Mouse (Mus musculus): ENCODE measurements around the gene Txnrd1. TPM values are rescaled to one million over a fixed set of nuclear protein-coding genes. Genes with fewer than 3 reads are reported as not detected.

The Txnrd1 gene
- polyA plus RNA-seq, 1 experiment from 2014 or later, result 124 TPM

DNA sequence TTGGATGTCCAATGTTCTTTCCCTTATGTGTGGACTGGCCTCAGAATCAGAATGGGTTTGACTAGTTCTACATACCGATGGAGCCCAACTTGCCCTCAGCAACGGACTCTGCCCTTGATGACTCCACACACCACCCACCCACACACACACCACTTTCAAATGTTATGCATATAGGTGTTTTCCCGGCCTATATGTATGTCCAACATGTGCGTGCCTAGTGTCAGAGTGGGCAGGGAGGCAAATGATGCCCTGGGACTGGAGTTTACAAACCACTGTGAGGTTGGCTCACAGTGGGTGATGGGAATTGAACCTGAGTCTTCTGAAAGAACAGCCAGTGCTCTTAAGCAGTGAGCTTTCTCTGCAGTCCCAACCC lies 36.6 kb upstream of the Txnrd1 start:
- 86% methylated on average over 4 of the region's 4 CpGs for WGBS
- ATAC-seq (replicated peaks; ENCODE audit: low FRiP score, low TSS enrichment, low read depth) (no peak), DNase-seq (ENCODE audit: low spot score) (no peak)
- no peak overlapping the region for H3K4me2 ChIP-seq (ENCODE audit: low read length)
- H3K36me3 ChIP-seq (ENCODE audit: control insufficient read depth, insufficient read depth, low read length), result no peaks in the 10 kb centered on the region
- no peaks in the 10 kb centered on the region for H3K9me3 ChIP-seq (ENCODE audit: control insufficient read depth, low read length)
- H3K27ac ChIP-seq (ENCODE audit: low read depth), result no peak overlapping the region
- no peak overlapping the region for H3K4me3 ChIP-seq (ENCODE audit: low read depth, low read length)
- H3K4me1 ChIP-seq (replicated peaks; ENCODE audit: control insufficient read depth, insufficient read depth, low read length), result 0 out of 2 replicates have a peak, but pooled peaks cover 10% of the 10 kb centered on the region
- no peak overlapping the region for H3K9ac ChIP-seq (ENCODE audit: low read length)
- H3K27me3 ChIP-seq (replicated peaks; ENCODE audit: control insufficient read depth, insufficient read depth, low read length), result no peaks in the 10 kb centered on the region

DNA sequence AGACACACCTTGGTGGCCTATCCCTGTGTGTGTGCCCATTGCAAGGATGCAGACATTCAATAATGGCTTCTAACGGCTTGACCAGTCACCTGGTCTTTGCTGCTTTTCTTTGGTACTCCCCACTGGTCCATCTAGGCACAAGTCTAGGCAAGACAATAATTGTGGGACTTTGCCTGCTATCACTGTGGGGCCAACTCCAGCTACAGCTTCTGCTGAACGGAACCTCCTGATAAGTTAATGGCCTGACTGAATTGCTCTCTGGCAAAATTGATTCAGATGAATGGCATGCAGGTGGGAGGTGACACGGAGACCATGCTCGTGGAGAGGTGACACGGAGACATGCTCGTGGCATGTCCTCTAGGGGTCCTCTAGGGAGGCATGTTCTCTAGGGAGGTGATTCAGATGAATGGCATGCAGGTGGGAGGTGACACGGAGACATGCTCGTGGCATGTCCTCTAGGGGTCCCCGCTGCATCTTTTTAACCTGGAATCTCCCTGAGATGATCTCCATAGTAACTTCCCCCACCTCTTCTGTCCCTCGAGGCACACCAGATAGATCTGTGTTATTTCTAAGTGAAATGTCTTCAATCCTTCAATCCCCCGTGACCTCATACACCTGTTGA lies 35.3 kb upstream of the Txnrd1 start:
- Histone ChIP-seq H3K4me2 (ENCODE audit: low read length) (no peak overlapping the region), H3K9me3 (ENCODE audit: control insufficient read depth, low read length) (no peaks in the 10 kb centered on the region), H3K27me3 (replicated peaks; ENCODE audit: control insufficient read depth, insufficient read depth, low read length) (no peaks in the 10 kb centered on the region), H3K27ac (ENCODE audit: low read depth) (no peak overlapping the region), H3K36me3 (ENCODE audit: control insufficient read depth, insufficient read depth, low read length) (no peaks in the 10 kb centered on the region), H3K9ac (ENCODE audit: low read length) (no peak overlapping the region), H3K4me3 (ENCODE audit: low read depth, low read length) (no peak overlapping the region), H3K4me1 (replicated peaks; ENCODE audit: control insufficient read depth, insufficient read depth, low read length) (0 out of 2 replicates have a peak, but pooled peaks cover 10% of the 10 kb centered on the region)
- DNase-seq (ENCODE audit: low spot score) (no peak), ATAC-seq (replicated peaks; ENCODE audit: low FRiP score, low TSS enrichment, low read depth) (no peak)
- WGBS, result 49% methylated on average over 11 of the region's 11 CpGs

DNA sequence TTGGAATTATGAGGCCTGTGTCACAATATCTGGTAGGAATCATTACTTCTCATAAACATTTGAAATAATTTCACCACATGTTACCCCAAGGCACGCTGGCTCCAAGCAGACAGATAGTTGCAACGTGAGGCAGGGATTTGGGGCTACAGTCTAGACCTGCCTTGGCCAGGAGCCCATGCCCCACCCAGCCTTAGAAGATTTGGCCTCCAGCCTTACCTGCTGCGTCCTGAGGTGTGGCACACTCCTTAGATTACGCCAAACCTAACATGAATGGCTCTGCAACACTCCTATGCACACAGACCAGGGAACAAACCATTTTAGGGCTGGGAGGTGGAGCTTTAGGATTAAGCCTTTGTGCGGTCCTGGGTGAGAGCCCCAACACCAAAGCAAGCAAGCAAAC lies 33.7 kb upstream of the Txnrd1 start:
- Histone ChIP-seq H3K27ac (ENCODE audit: low read depth) (no peak overlapping the region), H3K4me2 (ENCODE audit: low read length) (no peak overlapping the region), H3K4me1 (replicated peaks; ENCODE audit: control insufficient read depth, insufficient read depth, low read length) (0 out of 2 replicates have a peak, but pooled peaks cover 12% of the 10 kb centered on the region), H3K27me3 (replicated peaks; ENCODE audit: control insufficient read depth, insufficient read depth, low read length) (no peaks in the 10 kb centered on the region), H3K9ac (ENCODE audit: low read length) (no peak overlapping the region), H3K36me3 (ENCODE audit: control insufficient read depth, insufficient read depth, low read length) (no peaks in the 10 kb centered on the region), H3K4me3 (ENCODE audit: low read depth, low read length) (no peak overlapping the region), H3K9me3 (ENCODE audit: control insufficient read depth, low read length) (no peaks in the 10 kb centered on the region)
- DNase-seq (ENCODE audit: low spot score) (no peak), ATAC-seq (replicated peaks; ENCODE audit: low FRiP score, low TSS enrichment, low read depth) (no peak)
- 67% methylated on average over 5 of the region's 5 CpGs for WGBS

DNA sequence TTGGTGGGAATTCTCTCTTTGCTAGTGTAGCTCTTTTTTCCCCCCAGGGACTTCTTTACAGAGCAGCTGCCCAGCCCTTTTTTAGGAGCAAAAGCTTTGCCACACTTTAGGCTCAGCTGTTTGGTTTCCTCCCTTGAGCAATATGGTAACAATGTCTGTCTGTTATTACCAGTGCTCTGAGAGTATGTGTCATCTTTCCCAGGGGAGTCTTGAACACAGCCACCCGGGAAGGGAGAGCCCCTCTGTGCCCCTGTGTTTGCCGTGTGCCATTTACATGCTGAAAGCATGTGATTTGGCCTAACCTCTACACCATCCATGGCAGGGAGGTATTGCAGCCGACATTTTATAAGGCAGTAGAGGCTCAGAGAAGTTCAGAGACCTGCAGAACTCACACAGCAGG lies 29.4 kb upstream of the Txnrd1 start:
- no peaks in the 10 kb centered on the region for H3K36me3 ChIP-seq (ENCODE audit: control insufficient read depth, insufficient read depth, low read length)
- no peak overlapping the region for H3K9ac ChIP-seq (ENCODE audit: low read length)
- H3K4me2 ChIP-seq (ENCODE audit: low read length), result no peak overlapping the region
- DNase-seq (ENCODE audit: low spot score) (no peak), ATAC-seq (replicated peaks; ENCODE audit: low FRiP score, low TSS enrichment, low read depth) (no peak)
- no peak overlapping the region for H3K27ac ChIP-seq (ENCODE audit: low read depth)
- no peak overlapping the region for H3K4me3 ChIP-seq (ENCODE audit: low read depth, low read length)
- no peaks in the 10 kb centered on the region for H3K9me3 ChIP-seq (ENCODE audit: control insufficient read depth, low read length)
- H3K4me1 ChIP-seq (replicated peaks; ENCODE audit: control insufficient read depth, insufficient read depth, low read length), result 0 out of 2 replicates have a peak, but pooled peaks cover 4% of the 10 kb centered on the region
- 81% methylated on average over 3 of the region's 3 CpGs for WGBS
- H3K27me3 ChIP-seq (replicated peaks; ENCODE audit: control insufficient read depth, insufficient read depth, low read length), result no peaks in the 10 kb centered on the region

DNA sequence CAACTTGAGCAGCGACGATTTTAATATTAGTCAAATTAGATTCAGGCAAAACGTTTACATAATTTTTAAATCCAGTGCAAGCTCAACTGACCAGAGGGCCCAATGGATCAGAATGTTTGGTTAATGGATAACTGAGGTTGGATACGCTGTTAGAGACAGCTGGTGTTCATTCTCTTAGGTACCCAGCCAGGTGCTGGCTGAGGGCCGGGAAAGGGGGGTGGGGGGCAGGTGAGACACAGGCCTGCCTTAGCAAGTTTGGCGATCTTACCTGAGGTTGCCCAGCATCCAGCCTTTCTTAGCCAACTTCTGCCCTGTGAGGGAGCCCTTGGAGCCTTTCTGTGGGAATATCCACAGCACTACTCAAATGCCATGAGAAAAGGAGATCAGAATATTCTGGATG lies 28.6 kb upstream of the Txnrd1 start:
- no peak overlapping the region for H3K4me2 ChIP-seq (ENCODE audit: low read length)
- no peak overlapping the region for H3K9ac ChIP-seq (ENCODE audit: low read length)
- no peak overlapping the region for H3K27ac ChIP-seq (ENCODE audit: low read depth)
- H3K9me3 ChIP-seq (ENCODE audit: control insufficient read depth, low read length), result no peaks in the 10 kb centered on the region
- H3K4me3 ChIP-seq (ENCODE audit: low read depth, low read length), result no peak overlapping the region
- ATAC-seq (replicated peaks; ENCODE audit: low FRiP score, low TSS enrichment, low read depth) (0 out of 2 replicates have a peak, but pooled peaks have one; percentile 34), DNase-seq (ENCODE audit: low spot score) (no peak)
- no peaks in the 10 kb centered on the region for H3K36me3 ChIP-seq (ENCODE audit: control insufficient read depth, insufficient read depth, low read length)
- 76% methylated on average over 6 of the region's 6 CpGs for WGBS
- H3K4me1 ChIP-seq (replicated peaks; ENCODE audit: control insufficient read depth, insufficient read depth, low read length), result 0 out of 2 replicates have a peak, but pooled peaks cover 4% of the 10 kb centered on the region
- H3K27me3 ChIP-seq (replicated peaks; ENCODE audit: control insufficient read depth, insufficient read depth, low read length), result no peaks in the 10 kb centered on the region

DNA sequence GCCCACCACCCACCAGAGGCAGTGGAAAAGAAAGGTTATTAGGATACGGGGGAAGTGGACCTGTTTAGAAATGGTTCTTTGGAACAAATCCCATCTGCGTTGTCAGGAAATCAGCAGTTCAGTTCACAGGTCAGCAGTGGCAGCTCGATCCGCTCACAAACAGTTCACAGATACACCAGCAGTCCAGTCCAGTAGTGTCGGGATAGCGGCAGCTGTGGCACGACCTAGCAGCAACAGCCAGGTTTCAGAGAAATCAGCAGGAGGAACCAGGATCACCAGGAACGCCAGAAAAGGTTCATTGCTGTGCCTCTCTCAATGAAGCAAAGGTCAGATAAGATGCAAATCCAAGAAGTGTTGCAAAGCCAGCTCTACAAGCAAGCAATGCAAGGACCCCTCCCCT lies 27.3 kb upstream of the Txnrd1 start:
- ATAC-seq (replicated peaks; ENCODE audit: low FRiP score, low TSS enrichment, low read depth) (no peak), DNase-seq (ENCODE audit: low spot score) (no peak)
- no peaks in the 10 kb centered on the region for H3K9me3 ChIP-seq (ENCODE audit: control insufficient read depth, low read length)
- 56% methylated on average over 8 of the region's 8 CpGs for WGBS
- H3K27ac ChIP-seq (ENCODE audit: low read depth), result no peak overlapping the region
- H3K36me3 ChIP-seq (ENCODE audit: control insufficient read depth, insufficient read depth, low read length), result no peaks in the 10 kb centered on the region
- 0 out of 2 replicates have a peak, but pooled peaks cover 4% of the 10 kb centered on the region for H3K4me1 ChIP-seq (replicated peaks; ENCODE audit: control insufficient read depth, insufficient read depth, low read length)
- H3K4me3 ChIP-seq (ENCODE audit: low read depth, low read length), result no peak overlapping the region
- no peak overlapping the region for H3K9ac ChIP-seq (ENCODE audit: low read length)
- H3K27me3 ChIP-seq (replicated peaks; ENCODE audit: control insufficient read depth, insufficient read depth, low read length), result no peaks in the 10 kb centered on the region
- H3K4me2 ChIP-seq (ENCODE audit: low read length), result no peak overlapping the region

DNA sequence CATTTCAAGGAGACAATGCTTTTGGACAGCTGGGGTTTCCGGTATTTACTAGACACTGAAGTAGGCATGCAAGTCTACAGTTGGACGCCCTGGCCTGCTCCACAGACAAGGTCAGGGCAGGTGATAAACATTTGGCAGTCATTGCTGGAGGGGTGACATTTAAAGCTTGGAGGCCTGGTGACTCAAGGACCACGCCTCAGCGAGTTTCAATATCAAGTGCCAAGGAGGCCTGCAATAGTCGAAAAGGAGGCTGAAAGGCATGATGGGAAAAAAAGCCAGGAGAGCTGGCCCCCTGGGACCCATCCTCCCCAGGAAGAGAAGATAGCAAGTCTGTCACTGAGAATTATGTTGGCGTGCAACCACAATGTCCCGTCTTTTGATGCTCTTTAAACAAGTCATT lies 26.5 kb upstream of the Txnrd1 start:
- H3K4me1 ChIP-seq (replicated peaks; ENCODE audit: control insufficient read depth, insufficient read depth, low read length), result 0 out of 2 replicates have a peak, but pooled peaks cover 4% of the 10 kb centered on the region
- H3K27ac ChIP-seq (ENCODE audit: low read depth), result no peak overlapping the region
- no peak for DNase-seq (ENCODE audit: low spot score)
- no peaks in the 10 kb centered on the region for H3K27me3 ChIP-seq (replicated peaks; ENCODE audit: control insufficient read depth, insufficient read depth, low read length)
- no peaks in the 10 kb centered on the region for H3K9me3 ChIP-seq (ENCODE audit: control insufficient read depth, low read length)
- no peak overlapping the region for H3K9ac ChIP-seq (ENCODE audit: low read length)
- H3K4me2 ChIP-seq (ENCODE audit: low read length), result no peak overlapping the region
- WGBS, result 64% methylated on average over 7 of the region's 7 CpGs
- no peak for ATAC-seq (replicated peaks; ENCODE audit: low FRiP score, low TSS enrichment, low read depth)
- H3K36me3 ChIP-seq (ENCODE audit: control insufficient read depth, insufficient read depth, low read length), result no peaks in the 10 kb centered on the region
- H3K4me3 ChIP-seq (ENCODE audit: low read depth, low read length), result no peak overlapping the region

DNA sequence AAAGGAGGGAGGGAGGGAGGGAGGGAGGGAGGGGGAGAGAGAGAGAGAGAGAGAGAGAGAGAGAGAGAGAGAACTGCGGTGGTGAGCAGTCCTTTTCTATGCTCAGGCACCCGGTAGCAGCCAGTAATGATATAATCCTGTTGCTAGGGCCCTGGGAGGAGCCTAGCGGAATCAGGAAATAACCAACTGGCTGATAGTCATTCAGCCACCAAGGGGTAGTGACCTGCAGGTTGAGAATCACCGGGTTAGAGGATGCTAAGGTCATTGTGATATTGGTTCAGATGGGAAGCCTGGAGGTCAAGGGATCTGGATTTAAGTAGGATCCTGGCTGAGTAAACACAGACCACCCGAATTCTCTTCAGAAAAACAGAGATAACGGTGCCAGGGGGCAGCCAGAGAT lies 25.6 kb upstream of the Txnrd1 start:
- H3K36me3 ChIP-seq (ENCODE audit: control insufficient read depth, insufficient read depth, low read length), result no peaks in the 10 kb centered on the region
- no peak overlapping the region for H3K4me3 ChIP-seq (ENCODE audit: low read depth, low read length)
- no peak overlapping the region for H3K9ac ChIP-seq (ENCODE audit: low read length)
- 29% methylated on average over 6 of the region's 6 CpGs for WGBS
- 0 out of 2 replicates have a peak, but pooled peaks cover 4% of the 10 kb centered on the region for H3K4me1 ChIP-seq (replicated peaks; ENCODE audit: control insufficient read depth, insufficient read depth, low read length)
- no peaks in the 10 kb centered on the region for H3K27me3 ChIP-seq (replicated peaks; ENCODE audit: control insufficient read depth, insufficient read depth, low read length)
- no peak for DNase-seq (ENCODE audit: low spot score)
- H3K27ac ChIP-seq (ENCODE audit: low read depth), result no peak overlapping the region
- ATAC-seq (replicated peaks; ENCODE audit: low FRiP score, low TSS enrichment, low read depth), result no peak
- no peaks in the 10 kb centered on the region for H3K9me3 ChIP-seq (ENCODE audit: control insufficient read depth, low read length)
- H3K4me2 ChIP-seq (ENCODE audit: low read length), result no peak overlapping the region

DNA sequence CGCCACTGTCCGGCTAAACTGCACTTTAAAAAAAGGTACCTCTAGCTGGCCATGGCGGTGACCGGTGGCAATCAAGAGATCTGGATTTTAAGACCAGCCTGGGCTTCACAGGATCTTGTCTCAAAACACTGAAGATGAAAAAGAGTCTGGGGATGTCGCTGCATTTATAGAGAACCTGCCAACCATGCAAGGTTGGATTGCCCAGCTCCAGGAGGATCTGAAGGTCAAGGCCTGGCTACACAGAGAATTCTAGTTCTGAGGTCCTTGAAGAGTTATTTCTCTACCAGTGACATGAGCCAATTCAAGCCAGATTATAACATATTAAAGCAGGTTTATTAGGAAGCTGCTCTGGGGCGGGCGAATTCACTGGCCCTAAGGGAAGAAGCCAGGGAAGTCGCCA lies 24.9 kb upstream of the Txnrd1 start:
- DNase-seq (ENCODE audit: low spot score) (no peak), ATAC-seq (replicated peaks; ENCODE audit: low FRiP score, low TSS enrichment, low read depth) (no peak)
- no peak overlapping the region for H3K4me2 ChIP-seq (ENCODE audit: low read length)
- peaks cover 5% of the 10 kb centered on the region for H3K4me1 ChIP-seq (replicated peaks; ENCODE audit: control insufficient read depth, insufficient read depth, low read length)
- H3K9me3 ChIP-seq (ENCODE audit: control insufficient read depth, low read length), result no peaks in the 10 kb centered on the region
- H3K9ac ChIP-seq (ENCODE audit: low read length), result no peak overlapping the region
- H3K36me3 ChIP-seq (ENCODE audit: control insufficient read depth, insufficient read depth, low read length), result no peaks in the 10 kb centered on the region
- 86% methylated on average over 8 of the region's 8 CpGs for WGBS
- no peaks in the 10 kb centered on the region for H3K27me3 ChIP-seq (replicated peaks; ENCODE audit: control insufficient read depth, insufficient read depth, low read length)
- H3K27ac ChIP-seq (ENCODE audit: low read depth), result no peak overlapping the region
- H3K4me3 ChIP-seq (ENCODE audit: low read depth, low read length), result no peak overlapping the region

Measured in intestine, embryonic 14.5 days (tissue).